Mouse (Mus musculus) neutrophil, adult 65 days (primary cell): ENCODE data around the gene Thbs4. TPM values are rescaled to one million over a fixed set of nuclear protein-coding genes. Genes with fewer than 3 reads are reported as not detected.

ENCODE experiments used
- total RNA-seq: library from RNA; stranded (reverse); gene quantifications from 2 replicates; pipeline ENCODE4 v1.2.4, GENCODE M21; 2023

The Thbs4 gene
- 0.19 TPM in 1 of 2 replicates, not detected in the other for total RNA-seq

GRCm38 (mm10) chr13:92794462-92795214 lies at the start of gene Thbs4:
Gene Thbs4, minus strand, starts transcription at chr13:92794818.

Other genes starting within 250 kb of the Thbs4 start
- not detected in 2 replicates for gene Spz1, start 218.6 kb downstream of the Thbs4 start, total RNA-seq
- 22.1 and 22.7 TPM in 2 replicates for gene Serinc5, start 183.7 kb downstream of the Thbs4 start, total RNA-seq
- gene Mtx3, start 49.9 kb upstream of the Thbs4 start, total RNA-seq, result 3.0 and 5.0 TPM in 2 replicates